Mouse (Mus musculus) heart, postnatal 0 days (tissue): ENCODE results near the gene Metap1.

Source experiments
- CTCF ChIP-seq: IDR thresholded peaks from 2 replicates; pipeline ENCODE4 v1.5.1; 2016; ENCODE audit warnings: antibody characterized with exemption, control low read depth, low read depth
- EP300 ChIP-seq: IDR thresholded peaks from 2 replicates; pipeline ENCODE4 v1.6.1; 2016; ENCODE audit warnings: antibody characterized with exemption, low read depth

DNA sequence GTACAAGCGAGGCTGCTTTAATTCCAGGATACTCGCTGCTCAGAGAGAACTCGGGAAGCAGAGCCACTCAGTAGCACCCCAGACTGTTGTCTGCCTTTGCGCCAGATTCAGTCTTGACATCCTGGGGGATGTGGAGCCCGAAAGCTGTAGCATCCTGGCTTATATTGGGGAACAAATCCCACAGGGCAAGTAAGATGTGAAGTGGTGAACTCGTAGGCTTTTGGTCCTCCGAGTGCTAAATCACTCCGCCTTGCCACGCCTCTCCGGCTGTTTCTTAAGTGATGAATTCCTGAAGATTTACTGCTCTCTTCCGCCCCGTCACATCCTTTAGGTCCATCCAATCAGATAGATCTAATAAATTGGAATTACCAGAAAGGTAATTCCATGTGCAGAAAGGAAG, 23.9 kb upstream of the Metap1 start:
- TF ChIP-seq CTCF: no peak
- TF ChIP-seq EP300: no peak
